Mouse (Mus musculus) lung, embryonic 14.5 days (tissue): ENCODE measurements around the gene Hist1h3g. TPM values are rescaled to one million over a fixed set of nuclear protein-coding genes. Genes with fewer than 3 reads are reported as not detected.
"Not testable (repeated sequence)": the region's sequence is repeated elsewhere in the genome, so short reads cannot be mapped to it uniquely, and the experiment has no call there.

Experiments used
- ATAC-seq: fragments of 200-750 bp; cut with Nextera tagmentation; 2 replicates; pipeline ENCODE4 v1.8.0; 2017; ENCODE audit warnings: mild to moderate bottlenecking, moderate TSS enrichment, moderate library complexity; ENCODE audit not compliant: insufficient read depth
- DNase-seq: peaks from one replicate; pipeline ENCODE4 v3.0.0-alpha.2; 2015
- H3K27ac ChIP-seq: fragments of 300-500 bp; sonication (generic); 2 replicates; pipeline ENCODE4 v1.5.1; 2014; ENCODE audit warnings: low read depth, mild to moderate bottlenecking, moderate library complexity
- H3K27me3 ChIP-seq: fragments of 300-500 bp; sonication (generic); 2 replicates; pipeline ENCODE4 v1.6.1; 2014; ENCODE audit warnings: low read length, control low read depth; ENCODE audit not compliant: insufficient read depth
- H3K36me3 ChIP-seq: fragments of 300-500 bp; sonication (generic); 2 replicates; pipeline ENCODE4 v1.6.1; 2014; ENCODE audit warnings: control low read depth; ENCODE audit not compliant: insufficient read depth
- H3K4me1 ChIP-seq: fragments of 300-500 bp; sonication (generic); 2 replicates; pipeline ENCODE4 v1.6.1; 2014; ENCODE audit warnings: antibody characterized with exemption, control low read depth; ENCODE audit not compliant: insufficient read depth
- H3K4me2 ChIP-seq: fragments of 300-500 bp; sonication (generic); 2 replicates; pipeline ENCODE4 v1.6.1; 2014; ENCODE audit warnings: mild to moderate bottlenecking
- H3K4me3 ChIP-seq: fragments of 300-500 bp; sonication (generic); 2 replicates; pipeline ENCODE4 v1.5.1; 2014; ENCODE audit warnings: low read depth, low read length
- H3K9ac ChIP-seq: fragments of 300-500 bp; sonication (generic); 2 replicates; pipeline ENCODE4 v1.6.1; 2014
- H3K9me3 ChIP-seq: fragments of 300-500 bp; sonication (generic); 2 replicates; pipeline ENCODE4 v1.6.1; 2016; ENCODE audit warnings: low read depth, low read length, control low read depth
- CTCF ChIP-seq: IDR thresholded peaks from 2 replicates; pipeline ENCODE4 v1.5.1; 2016; ENCODE audit warnings: antibody characterized with exemption, low read depth
- WGBS: fragments of 180-500 bp; shearing (Covaris S2); extraction: QIAGEN DNeasy Blood & Tissue Kit; methylation state at CpG from one replicate; pipeline ENCODE4 v1.1.7; 2014; 5-methylcytosine and 5-hydroxymethylcytosine counted together
- polyA plus RNA-seq: library from polyadenylated mRNA; unstranded; fragments of >200 nt; fragmentation: Nextera tagmentation; extraction: Ambion mirVana; gene quantifications from 2 replicates; pipeline ENCODE4 v1.2.1, GENCODE M21; 2014

Gene Hist1h3g
- polyA plus RNA-seq, 1 experiment from 2014 or later: 6.6 TPM

- Histone ChIP-seq H3K9ac (peak overlapping the region; percentile 89), H3K4me1 (peaks cover 19% of the 10 kb centered on the region; the same call in 1 of the 2 replicates), H3K27ac (peak overlapping the region; percentile 99), H3K4me3 (peak overlapping the region; percentile 53), H3K27me3 (no peaks in the 10 kb centered on the region), H3K4me2 (peak overlapping the region; percentile 63), H3K36me3 (no peaks in the 10 kb centered on the region), H3K9me3 (no peaks in the 10 kb centered on the region)
- TF ChIP-seq CTCF: no peak
- no peak for ATAC-seq
- peak; percentile 85 for DNase-seq
- under 1% methylated on average over 20 of the region's 20 CpGs for WGBS
Observed at GRCm38 (mm10) chr13:23530181-23530900, 4.9 kb upstream of the Hist1h3g start.

GRCm38 (mm10) chr13:23530901-23531875 is 4.0 kb upstream of the Hist1h3g start, which contains the start of gene Hist1h4h:
Gene Hist1h4h (plus strand): TSS chr13:23531050.
- H3K27ac ChIP-seq: peak within 1 kb of the TSS; percentile 99
- ATAC-seq: peak; percentile 76
- no peaks in the 10 kb centered on the region for H3K27me3 ChIP-seq
- H3K9ac ChIP-seq: peak within 1 kb of the TSS; percentile 89
- peak within 1 kb of the TSS; percentile 63 for H3K4me2 ChIP-seq
- peak; percentile 100 for DNase-seq
- no peak for TF ChIP-seq CTCF
- H3K4me1 ChIP-seq: peaks cover 16% of the 10 kb centered on the region; the same call in 1 of the 2 replicates
- no peaks in the 10 kb centered on the region for H3K9me3 ChIP-seq
- H3K4me3 ChIP-seq: peak within 1 kb of the TSS; percentile 53
- no peaks in the 10 kb centered on the region for H3K36me3 ChIP-seq
- WGBS: under 1% methylated on average over 55 of the region's 70 CpGs

- ATAC-seq (no peak), DNase-seq (peak; percentile 61)
- no peaks in the 10 kb centered on the region for H3K36me3 ChIP-seq
- 14% methylated on average over 9 of the region's 9 CpGs for WGBS
- H3K4me2 ChIP-seq: peak overlapping the region; percentile 63
- peak overlapping the region; percentile 99 for H3K27ac ChIP-seq
- TF ChIP-seq CTCF: no peak
- no peaks in the 10 kb centered on the region for H3K27me3 ChIP-seq
- peaks cover 16% of the 10 kb centered on the region; the same call in 1 of the 2 replicates for H3K4me1 ChIP-seq
- peak overlapping the region; percentile 53 for H3K4me3 ChIP-seq
- H3K9me3 ChIP-seq: no peaks in the 10 kb centered on the region
- peak overlapping the region; percentile 89 for H3K9ac ChIP-seq
Observed at GRCm38 (mm10) chr13:23532262-23533075, 2.8 kb upstream of the Hist1h3g start.

GRCm38 (mm10) chr13:23533560-23534367 is 1.5 kb upstream of the Hist1h3g start, which contains the start of gene Hist1h2af:
Gene Hist1h2af (plus strand): TSS chr13:23533906.
- ATAC-seq (peak; percentile 59), DNase-seq (peak; percentile 96)
- H3K27me3 ChIP-seq, H3K36me3 ChIP-seq, H3K9me3 ChIP-seq: not testable (repeated sequence)
- peak within 1 kb of the TSS; percentile 89 for H3K9ac ChIP-seq
- peak within 1 kb of the TSS; percentile 99 for H3K27ac ChIP-seq
- WGBS: under 1% methylated on average over 21 of the region's 53 CpGs
- peaks cover 14% of the 10 kb centered on the region; the same call in 1 of the 2 replicates for H3K4me1 ChIP-seq
- peak within 1 kb of the TSS; percentile 63 for H3K4me2 ChIP-seq
- peak within 1 kb of the TSS; percentile 53 for H3K4me3 ChIP-seq

GRCm38 (mm10) chr13:23534368-23535131 is 672 bp upstream of the Hist1h3g start:
- no peak for TF ChIP-seq CTCF
- Histone ChIP-seq H3K9me3 (no peaks in the 10 kb centered on the region), H3K9ac (peak overlapping the region; percentile 75), H3K36me3 (no peaks in the 10 kb centered on the region), H3K4me3 (peak overlapping the region; percentile 53), H3K4me1 (peaks cover 13% of the 10 kb centered on the region; the same call in 1 of the 2 replicates), H3K4me2 (peak overlapping the region; percentile 63), H3K27me3 (no peaks in the 10 kb centered on the region), H3K27ac (peak overlapping the region; percentile 99)
- ATAC-seq (peak; percentile 2; the same call in 1 of the 2 replicates), DNase-seq (peak; percentile 81)
- under 1% methylated on average over 15 of the region's 15 CpGs for WGBS
